Mouse (Mus musculus) ES-Bruce4 (cell line): Measurements from ENCODE around the gene Olfr156.

Experiments
- CTCF ChIP-seq: IDR thresholded peaks from one replicate; pipeline ENCODE4 v1.8.1; 2011; ENCODE audit warnings: low read depth, low read length
- EP300 ChIP-seq: IDR thresholded peaks from 2 replicates; pipeline ENCODE4 v1.6.1; 2011; ENCODE audit warnings: low read depth, low read length; ENCODE audit not compliant: insufficient read depth
- POLR2A ChIP-seq: IDR thresholded peaks from one replicate; pipeline ENCODE4 v1.8.1; 2011; ENCODE audit warnings: low read length; ENCODE audit not compliant: insufficient read depth

- no peak for TF ChIP-seq POLR2A
- no peak for TF ChIP-seq CTCF
- no peak for TF ChIP-seq EP300
Measured at GRCm38 (mm10) chr4:43822896-43823550, 672 bp downstream of the Olfr156 start.
